Mouse (Mus musculus) adrenal gland (tissue): ENCODE measurements around the gene Hsf2bp.

Experiments
- intact Hi-C: fragments of 180-260 bp; cut with DNase I; formaldehyde crosslinking; loops from one replicate; pipeline ENCODE4 v1.15.1; 2025

Hsf2bp gene

DNA sequence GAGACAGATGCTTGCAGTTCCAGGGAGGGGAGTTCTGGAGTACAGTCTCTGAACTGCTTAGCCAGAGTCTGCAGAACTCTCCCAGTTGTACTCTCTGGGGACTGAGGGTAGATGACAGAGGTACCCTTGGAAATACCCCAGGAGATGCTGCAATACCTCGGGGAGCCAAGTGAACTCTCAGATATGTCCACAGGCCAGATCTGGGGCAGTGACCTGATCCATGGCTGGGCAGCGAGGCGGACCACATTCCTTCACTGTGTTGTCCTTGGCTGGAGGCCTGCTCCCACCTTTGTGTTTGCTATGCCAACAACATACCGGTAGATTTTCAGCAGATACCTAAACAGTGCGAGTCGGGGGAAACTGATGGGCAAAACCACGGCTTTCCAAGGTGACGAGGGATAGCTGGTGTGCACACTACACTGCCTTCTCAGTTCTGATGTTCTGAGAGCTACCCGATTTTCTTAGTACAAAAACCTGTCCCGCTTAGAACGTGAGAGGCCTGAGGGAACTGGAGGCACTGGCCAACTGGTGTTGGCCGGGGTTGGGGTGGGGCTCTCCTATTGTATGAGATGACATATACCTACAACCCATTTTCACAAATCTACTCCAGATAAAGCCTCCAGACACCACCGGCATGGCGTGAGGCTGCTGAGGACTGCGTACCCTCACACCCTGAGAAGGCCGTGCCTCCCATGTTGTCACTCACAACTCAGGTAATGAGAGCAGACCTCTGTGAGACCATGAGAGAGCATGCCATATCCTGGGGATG, 96.7 kb downstream of the Hsf2bp start:
- intact Hi-C loops: no loop called here

DNA sequence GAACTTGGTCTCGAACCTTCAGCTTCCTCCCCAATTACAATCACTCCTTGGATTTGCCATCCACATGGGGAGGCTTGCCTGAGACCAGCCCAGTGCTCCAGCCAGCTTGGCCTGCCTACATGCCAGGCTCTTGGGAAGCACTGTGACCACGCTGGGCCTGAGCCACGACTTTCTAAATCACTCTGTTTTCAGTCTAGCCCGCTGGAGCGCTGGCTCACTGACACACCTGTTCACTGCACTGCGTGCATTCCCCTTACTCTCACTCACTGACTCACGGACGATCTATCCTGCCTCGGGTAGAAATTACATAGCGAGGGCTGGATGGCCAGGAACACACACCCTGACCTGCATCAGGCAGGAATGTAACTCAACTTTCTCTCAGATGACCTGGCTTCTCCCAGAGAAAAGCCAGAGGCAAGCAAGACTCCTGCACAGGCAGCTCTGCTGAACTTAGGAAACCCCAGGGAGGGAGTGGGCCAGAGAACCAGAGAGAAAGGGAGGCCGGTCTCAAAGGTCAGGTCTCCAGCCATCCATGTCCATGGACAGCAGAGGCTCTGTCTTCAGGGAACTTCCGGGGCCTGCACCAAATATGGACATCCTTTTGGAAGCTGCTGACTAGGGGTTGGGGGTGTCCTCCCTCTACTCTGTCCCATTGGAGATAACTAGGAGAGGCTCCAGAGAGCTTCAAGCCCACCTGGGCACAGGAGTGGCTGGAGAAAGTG, 97.4 kb downstream of the Hsf2bp start:
- intact Hi-C loops: no loop called here

DNA sequence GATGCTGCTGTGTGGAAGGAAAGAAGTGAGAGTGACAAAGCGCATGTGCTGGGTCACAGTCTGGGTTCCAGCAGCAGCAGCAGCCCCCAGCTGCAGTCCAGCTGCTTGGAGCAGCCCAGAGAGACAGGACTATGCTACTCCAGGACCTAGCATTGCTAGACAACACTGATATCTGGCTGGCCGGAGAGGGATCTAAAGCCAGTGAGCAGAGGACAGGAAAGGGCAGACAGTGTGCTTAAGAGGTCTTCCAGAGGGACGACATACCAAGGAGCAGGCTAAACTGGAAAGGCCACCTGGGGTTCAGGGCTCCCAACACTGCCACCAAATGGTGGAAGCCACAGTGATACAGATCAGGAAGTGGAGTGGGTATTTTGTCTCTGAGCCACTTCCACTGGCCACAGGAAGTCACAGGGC, 99.0 kb downstream of the Hsf2bp start:
- intact Hi-C loops: no loop called here

DNA sequence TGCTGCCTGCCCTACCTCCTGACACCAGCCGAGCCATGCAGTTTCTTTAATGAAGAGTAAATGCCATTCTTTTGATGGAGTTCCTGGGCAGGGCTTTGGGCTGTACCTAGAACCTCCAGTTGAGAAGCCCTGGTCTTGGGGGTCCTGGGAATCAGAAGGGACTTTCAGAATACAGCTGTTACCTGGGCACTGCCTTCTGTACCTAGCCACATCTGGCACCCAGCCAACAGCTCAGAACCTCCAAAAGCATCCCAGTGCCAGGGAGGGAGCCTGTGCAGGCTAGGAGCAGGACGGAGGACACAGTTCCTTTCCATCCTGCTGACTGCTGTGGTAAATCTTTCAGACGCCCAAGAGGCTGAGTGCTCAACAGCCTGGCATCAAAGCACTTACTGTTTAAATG, 100.3 kb downstream of the Hsf2bp start:
- intact Hi-C loops: no loop called here

DNA sequence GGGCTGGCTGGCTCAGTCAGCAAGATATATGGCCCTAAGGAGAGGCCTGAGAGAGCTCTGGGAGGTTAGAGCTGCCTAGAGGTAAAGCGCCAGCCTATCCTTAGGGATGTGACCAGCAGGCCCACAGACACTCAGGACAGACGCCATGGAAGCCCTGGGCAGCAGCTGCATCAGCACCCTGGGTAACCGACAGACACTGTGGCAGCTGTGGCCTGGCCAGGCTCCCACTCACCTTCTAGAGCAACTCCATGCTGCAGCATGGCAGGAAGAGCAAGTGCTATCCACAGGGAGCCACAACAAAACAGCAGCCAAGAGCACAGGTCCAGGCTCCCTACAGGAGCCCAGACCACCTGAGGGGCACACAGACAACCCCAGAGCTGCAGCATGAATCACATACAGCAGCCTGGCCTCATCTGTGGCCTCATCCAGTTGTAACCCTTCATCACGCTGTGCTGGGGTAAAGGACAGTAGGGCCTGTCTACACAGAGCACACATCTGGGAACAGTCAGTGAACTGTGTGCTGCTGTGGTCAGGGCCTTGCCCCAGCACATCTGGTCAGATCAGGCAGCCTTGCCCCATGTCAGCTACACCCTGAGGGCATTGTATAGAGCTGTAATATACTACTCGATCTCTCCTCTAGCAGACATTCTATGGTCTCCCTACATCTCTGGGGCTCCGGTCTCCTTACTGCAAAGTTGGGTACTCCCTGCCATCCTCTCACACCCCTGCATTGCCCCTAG, 100.9 kb downstream of the Hsf2bp start:
- intact Hi-C loops: no loop called here

DNA sequence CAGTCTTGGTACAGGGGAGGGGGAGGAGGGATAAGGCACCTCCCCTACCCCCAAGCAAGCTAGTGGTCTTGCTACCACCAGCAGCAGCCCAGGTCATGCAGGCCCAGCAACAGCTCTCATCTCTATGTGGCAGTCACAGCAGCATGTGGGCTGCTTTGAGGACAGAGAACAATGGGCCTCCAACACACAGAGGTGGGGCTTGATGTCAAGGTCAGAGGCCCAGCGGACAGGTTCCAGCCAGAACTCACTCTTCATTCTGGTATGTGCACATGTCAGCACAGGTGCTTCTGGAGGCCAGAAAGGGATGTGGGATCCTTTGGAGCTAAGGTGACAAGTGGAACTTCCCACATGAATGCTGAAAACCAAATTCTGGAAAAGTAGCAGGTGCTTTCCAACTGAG, 102.2 kb downstream of the Hsf2bp start:
- intact Hi-C loops: no loop called here

DNA sequence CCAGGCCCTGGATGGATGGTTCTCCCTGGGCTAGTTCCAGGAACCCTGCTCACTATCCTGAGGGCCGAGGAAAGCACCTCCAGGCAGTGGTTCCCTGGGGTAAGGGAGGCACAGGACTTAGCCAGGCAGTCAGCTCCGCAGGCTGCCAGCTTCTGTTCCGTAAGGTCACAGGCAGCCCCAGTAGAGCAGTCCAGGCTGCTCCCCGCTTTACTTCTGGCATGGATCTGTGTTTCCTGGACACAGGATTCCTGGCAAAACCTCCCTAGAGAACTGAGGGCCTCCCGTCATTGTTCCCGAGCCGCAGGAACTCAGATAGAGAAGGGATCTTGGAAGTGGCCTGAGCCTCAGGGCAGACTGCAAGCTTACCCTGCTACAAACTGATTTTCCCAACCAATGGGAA, 104.7 kb downstream of the Hsf2bp start:
- intact Hi-C loops: no loop called here

DNA sequence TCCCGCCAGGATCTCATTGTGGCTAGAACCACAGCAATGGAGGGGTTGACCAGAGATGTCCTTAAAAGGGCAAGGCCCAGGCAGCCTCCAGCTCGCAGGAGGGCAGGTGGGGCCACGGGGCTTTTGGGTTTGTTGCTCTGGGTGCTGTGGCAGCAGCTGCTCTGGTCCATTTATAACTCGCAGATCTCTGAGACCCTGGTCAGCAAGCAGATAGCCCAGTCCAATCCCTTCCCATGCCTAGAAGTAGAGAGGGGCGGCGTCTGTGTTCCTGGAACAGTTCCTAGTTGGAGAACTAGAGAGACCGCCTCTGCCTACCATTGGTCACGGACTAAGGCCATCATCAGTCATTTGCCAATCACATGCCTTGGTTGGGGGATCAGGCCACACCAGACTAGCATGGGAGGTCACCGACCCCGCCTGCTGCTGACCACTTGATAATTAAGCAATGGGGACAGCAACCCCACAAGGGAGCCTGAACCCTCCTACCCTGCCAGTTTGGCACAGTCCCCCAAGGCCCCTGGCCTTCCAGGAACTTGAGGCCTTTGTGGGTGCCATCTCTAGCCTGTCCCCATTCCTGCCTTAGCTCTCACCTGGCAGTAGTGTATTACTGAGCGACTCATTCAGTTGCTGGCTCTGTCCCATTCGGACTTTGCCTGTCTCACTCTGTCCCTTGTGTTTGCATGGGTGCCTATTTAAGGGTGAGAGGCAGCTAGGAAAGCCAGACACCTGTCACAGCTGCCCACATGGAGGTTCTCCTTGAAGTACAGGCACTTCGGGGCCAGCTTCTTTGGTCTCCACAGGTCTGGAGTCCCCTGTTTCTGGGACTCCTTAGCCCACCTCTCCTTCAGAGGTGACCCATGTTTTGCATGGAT, 106.1 kb downstream of the Hsf2bp start:
- intact Hi-C loops: no loop called here

DNA sequence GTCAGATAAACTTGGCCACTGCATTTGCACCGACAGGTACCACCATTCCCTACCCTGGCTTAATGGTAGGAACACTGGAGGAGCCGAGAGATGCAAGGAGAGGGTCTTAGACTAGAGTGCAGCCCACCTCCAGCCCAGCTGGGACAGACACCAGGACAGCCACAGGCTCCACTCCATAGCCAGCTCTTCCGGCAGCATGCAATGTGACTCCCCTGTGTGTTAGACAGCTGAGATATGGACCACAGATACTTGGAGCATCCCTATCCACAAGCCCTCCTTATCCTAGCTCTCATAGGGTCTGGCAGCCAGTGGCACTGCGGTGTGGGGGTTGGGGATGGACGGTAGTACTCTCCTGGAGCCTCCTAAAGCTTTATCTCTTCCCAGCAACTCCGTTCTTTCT, 107.1 kb downstream of the Hsf2bp start:
- intact Hi-C loops: no loop called here

DNA sequence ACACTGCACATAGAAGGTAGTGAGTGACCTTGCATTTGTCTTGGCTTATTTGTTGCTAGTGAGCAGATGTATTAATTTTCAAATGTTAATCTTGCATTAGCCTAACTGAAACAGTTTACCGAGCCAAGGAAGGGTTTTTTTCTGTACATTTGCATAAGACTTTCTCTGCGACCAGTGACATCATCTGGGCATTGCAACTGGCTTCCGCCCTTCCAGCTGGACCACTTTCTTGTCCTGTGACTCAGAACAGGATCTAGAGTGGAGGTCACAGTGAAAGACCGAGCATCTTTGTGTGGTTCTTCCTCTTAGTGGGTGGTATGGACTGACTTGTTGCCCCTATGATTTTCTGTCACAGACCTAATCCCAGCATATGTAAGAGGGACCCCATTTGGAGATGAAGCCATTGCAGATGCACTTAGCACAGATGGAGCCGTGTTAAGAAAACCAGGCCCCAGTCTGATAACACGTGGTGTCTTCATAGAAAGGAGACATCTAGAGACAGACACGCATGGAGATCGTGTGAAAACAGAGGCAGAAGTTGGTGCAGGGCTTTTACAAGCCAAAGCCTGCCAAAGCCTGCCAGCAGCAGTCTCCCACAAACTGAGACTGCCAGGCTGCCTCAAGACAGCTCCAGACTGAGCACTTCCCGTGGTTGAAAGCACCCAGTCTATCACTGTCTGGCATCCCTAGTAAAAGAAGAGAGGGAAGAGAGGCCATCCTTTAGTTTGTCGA, 108.1 kb downstream of the Hsf2bp start:
- intact Hi-C loops: no loop called here

DNA sequence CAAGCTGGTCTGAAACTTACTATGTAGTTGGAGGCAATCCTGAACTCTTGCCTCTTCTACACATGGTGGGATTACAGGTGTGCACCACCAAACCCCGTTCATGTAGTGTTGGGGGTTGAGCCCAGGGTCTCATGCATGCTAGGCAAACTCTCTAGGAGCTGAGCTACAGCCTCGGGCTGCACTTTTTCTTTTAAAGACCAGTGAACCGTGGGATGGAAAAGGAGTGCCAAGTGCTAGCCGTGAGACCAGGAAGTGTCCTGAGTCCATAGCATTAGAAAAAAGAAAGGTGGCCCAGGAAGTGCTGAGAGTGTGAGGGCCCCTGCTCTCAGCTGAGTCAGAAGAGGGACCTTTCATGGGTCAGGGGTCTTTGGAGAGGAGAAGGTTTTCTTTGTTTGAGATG, 111.9 kb downstream of the Hsf2bp start:
- intact Hi-C loops: no loop called here

DNA sequence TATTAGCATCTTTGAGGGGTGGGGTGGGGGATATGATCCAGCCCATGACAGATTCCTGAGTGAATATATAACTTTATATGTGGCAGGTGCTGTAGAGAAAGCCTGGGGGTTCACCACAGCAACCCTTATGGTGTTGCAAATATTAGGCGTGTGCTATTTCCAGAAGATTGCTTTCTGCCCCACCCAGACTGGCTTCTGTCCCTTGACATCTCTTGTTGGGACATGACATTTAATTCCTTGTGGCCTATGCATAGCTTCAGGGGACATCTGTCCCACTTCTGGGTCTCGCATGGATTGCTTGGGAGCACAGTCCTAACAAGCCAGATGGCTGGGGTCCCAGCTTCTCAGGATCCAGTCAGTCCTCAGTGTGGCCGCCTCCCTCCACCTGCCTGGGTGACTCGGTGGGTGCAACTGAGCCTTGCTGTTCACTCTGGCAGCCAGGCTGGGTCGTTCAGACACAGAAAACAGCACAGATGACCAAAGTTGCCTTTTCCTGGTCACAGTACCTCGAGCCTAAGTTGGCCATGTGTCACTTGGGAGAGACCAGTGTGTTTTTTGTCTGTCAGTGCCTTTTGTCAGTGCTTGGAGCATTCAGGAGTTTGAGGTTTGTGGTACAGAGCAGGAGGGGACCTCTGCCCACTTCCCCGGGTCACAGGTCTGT, 112.7 kb downstream of the Hsf2bp start:
- intact Hi-C loops: no loop called here

DNA sequence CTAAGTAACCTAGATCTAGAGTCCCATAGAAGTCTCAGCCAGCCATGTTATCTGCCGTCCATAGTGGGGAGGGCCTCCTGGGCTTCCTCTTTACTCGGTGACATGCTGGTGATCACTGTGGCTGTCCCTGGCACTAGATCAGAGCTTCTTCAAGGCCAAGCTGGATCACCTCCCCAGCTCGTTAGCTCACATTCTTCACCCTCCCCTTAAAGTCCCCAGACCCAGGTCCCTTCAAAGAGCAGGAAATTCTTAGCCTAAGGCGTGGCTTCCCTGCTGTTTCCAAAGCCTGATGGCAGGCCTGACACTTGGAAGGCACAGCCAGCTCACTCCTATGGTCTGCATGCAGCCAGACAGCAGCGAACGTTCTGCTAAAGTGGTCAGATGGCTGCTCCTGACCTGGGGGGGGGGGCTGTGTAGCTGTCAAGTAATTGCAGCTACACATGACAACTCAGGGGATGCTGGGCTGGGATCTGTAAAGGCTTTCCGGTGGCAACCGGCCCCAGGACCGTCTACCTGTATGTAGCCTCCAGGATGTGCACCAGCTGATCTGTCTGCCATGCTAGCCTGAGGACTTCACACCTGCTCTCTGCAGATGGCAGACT, 115.5 kb downstream of the Hsf2bp start:
- intact Hi-C loops: no loop called here

DNA sequence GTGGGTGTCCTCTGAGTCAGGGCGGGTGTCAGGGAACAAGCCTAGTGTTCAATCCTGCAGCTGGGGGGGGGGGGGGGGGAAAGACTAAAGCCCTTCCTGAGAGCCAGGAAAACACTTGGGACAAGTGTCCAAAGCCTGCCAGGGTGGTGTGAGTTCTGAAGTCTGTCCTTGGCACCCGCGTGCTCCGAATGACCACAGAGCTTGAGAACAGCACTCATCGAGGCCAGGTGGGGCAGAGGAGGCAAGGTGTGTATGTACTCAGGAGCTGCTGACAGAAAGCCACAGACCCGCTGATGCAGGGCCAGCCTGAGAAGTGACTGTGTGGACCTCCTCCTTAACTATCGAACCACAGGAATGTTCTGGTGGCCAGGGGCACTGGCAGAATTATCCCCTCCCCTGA, 116.5 kb downstream of the Hsf2bp start:
- intact Hi-C loops: no loop called here

DNA sequence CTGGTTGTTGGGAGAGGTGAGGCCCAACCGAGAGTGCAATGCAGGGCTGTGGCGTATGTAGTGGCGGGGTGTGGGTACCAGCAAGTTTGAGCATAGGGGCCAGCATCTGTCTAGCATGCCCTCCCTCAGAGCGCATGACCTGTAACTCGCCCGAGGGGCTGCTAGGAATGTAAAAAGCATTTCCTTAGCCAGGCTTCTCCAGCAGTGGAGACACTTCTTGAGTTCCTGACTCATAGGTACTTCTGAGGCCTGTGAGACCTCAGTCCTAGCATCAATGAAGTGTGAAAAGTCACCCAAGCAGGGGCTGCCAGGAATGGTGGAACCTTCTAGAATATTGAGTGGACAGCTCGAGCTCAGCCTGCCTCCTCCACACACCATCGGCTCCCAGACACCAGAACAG, 117.8 kb downstream of the Hsf2bp start:
- intact Hi-C loops: no loop called here

DNA sequence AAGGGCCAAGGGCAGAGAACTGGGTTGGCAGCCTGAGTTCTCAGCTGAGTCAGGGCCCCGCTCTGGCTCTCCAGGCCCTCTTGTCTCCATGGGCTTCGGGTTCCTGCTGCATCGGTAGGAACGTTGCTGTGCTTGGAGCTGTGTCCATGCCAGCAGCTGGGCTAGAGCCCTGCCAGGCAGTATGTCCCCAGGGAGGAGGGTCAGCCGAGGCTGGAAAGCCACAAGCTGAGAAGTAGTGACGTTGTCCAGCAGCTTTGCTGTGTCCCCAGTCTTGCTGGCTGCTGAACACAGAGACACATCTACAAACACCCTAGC, 119.7 kb downstream of the Hsf2bp start:
- intact Hi-C loops: no loop called here

DNA sequence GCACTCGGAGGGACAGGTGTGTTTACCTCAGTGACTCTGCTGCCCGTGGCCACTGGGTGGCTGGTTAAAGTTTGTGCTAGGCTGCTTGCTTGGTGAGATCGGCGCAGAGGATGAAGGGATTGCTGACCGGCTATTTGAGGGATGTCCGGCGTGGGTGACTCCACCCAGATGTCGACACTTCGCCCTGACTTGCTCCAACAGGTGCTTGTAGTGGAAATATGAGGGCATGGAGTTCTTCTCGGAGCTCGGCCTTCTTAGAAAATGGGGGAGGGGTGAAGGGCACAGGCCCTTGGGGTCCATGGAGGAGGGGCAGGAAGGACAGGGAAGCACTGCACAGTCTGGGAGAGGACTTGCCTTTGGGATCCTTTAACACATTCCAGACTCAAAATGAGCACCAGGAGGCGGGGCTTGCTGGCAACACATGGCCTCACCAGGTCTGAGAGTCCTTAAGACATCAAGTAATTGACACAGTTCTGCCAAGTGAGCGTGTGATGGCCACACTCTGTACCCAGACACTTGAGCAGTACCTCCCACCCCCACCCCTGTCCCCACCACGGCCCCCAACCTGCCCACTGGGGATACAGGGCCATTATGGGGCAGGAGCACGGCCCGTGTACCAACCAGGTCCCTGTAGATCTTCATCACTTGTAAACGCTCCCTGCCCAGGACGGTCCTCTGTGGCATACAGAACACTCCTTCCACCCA, 120.2 kb downstream of the Hsf2bp start:
- intact Hi-C loops: no loop called here

DNA sequence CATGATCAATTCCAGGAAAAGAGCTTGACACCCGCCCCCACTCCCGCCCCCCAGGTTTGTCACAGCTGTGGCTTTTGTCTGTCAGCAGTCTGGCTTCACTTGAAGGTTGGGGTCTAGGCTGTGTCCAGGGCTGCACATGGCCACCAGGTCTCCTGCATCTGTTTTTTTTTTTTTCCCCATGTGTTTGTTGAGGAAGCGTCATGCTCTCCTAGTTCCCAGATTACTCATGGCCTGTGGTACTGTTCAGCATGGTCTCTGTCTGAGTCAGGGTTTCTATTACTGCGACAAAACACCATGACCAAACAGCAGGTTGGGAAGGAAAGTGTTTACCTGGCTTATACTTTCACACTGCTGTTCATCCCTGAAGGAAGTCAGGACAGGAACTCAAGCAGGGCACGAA, 121.8 kb downstream of the Hsf2bp start:
- intact Hi-C loops: no loop called here
